Mouse (Mus musculus) spleen, adult 2 months (tissue): ENCODE measurements around the gene Fhad1. TPM values are rescaled to one million over a fixed set of nuclear protein-coding genes. Genes with fewer than 3 reads are reported as not detected.

Experiments used
- DNase-seq, 2 experiments: peaks; one replicate each; pipeline versions ENCODE4 v3.0.0 to v3.0.0-alpha.2; 2012 to 2021; ENCODE audit warnings: low spot score in 2 of 2, low read depth in 1 of 2
- H3K27ac ChIP-seq: fragments of 200-500 bp; 2 replicates; pipeline ENCODE4 v1.5.1; 2012; ENCODE audit warnings: low read length, inconsistent platforms; ENCODE audit not compliant: insufficient read depth
- H3K27me3 ChIP-seq: fragments of 200-500 bp; 2 replicates; pipeline ENCODE4 v1.6.1; 2012; ENCODE audit warnings: mild to moderate bottlenecking, moderate library complexity, low read length, inconsistent platforms; ENCODE audit not compliant: control insufficient read depth, insufficient read depth
- H3K36me3 ChIP-seq: fragments of 200-500 bp; 2 replicates; pipeline ENCODE4 v1.6.1; 2012; ENCODE audit warnings: mild to moderate bottlenecking, low read length, inconsistent platforms; ENCODE audit not compliant: control insufficient read depth, insufficient read depth
- H3K4me1 ChIP-seq: fragments of 200-500 bp; 2 replicates; pipeline ENCODE4 v1.6.1; 2011; ENCODE audit warnings: inconsistent platforms; ENCODE audit not compliant: control insufficient read depth, insufficient read depth, insufficient read length
- H3K4me3 ChIP-seq: fragments of 200-500 bp; 2 replicates; pipeline ENCODE4 v1.5.1; 2011; ENCODE audit warnings: mild to moderate bottlenecking, inconsistent platforms; ENCODE audit not compliant: insufficient read depth, insufficient read length; ENCODE audit errors: extremely low read depth
- CTCF ChIP-seq: fragments of 200-500 bp; IDR thresholded peaks from 2 replicates; pipeline ENCODE4 v1.5.1; 2011; ENCODE audit warnings: mild to moderate bottlenecking, inconsistent platforms; ENCODE audit not compliant: insufficient read depth, insufficient read length, insufficient replicate concordance; ENCODE audit errors: extremely low read depth
- POLR2A ChIP-seq: fragments of 200-500 bp; IDR thresholded peaks from 2 replicates; pipeline ENCODE4 v1.6.1; 2011; ENCODE audit warnings: low read depth, low read length, inconsistent platforms
- WGBS: fragments of 180-500 bp; shearing (Covaris S2); methylation state at CpG from one replicate; pipeline ENCODE4 v1.1.7; 2018; 5-methylcytosine and 5-hydroxymethylcytosine counted together
- polyA plus RNA-seq: library from polyadenylated mRNA; depleted of rRNA; stranded (reverse); fragments of >200 nt; gene quantifications from 2 replicates; pipeline ENCODE4 v1.2.3, GENCODE M21; 2012; rRNA removed

Gene Fhad1
- polyA plus RNA-seq, 1 experiment: 0.12 TPM

- DNase-seq: no peak
- Histone ChIP-seq H3K36me3 (no peaks in the 10 kb centered on the region), H3K4me1 (no peaks in the 10 kb centered on the region), H3K27ac (no peak within 1 kb of the TSS), H3K27me3 (no peaks in the 10 kb centered on the region), H3K4me3 (no peak within 1 kb of the TSS)
- WGBS: 85% methylated on average over 6 of the region's 6 CpGs
- no peak for TF ChIP-seq POLR2A
- no peak for TF ChIP-seq CTCF
These were observed 168.9 kb downstream of the Fhad1 start, which contains the start of gene Ctrc for GRCm38 (mm10) chr4:141845999-141846398. Gene Ctrc (minus strand): TSS chr4:141846359.

Other genes starting within 250 kb of the Fhad1 start
- gene Dnajc16, start 224.2 kb downstream of the Fhad1 start, polyA plus RNA-seq: 6.6 and 8.0 TPM in 2 replicates
- 18.4 and 25.1 TPM in 2 replicates for gene Casp9, start 221.5 kb downstream of the Fhad1 start, polyA plus RNA-seq
- 18,445 and 18,883 TPM in 2 replicates for gene Cela2a, start 188.9 kb downstream of the Fhad1 start, polyA plus RNA-seq
- gene Ctrc, start 168.7 kb downstream of the Fhad1 start, polyA plus RNA-seq: 84.6 and 1,887 TPM in 2 replicates
- 108 and 129 TPM in 2 replicates for gene Efhd2, start 140.2 kb downstream of the Fhad1 start, polyA plus RNA-seq
- gene Tmem51, start 69.2 kb upstream of the Fhad1 start, polyA plus RNA-seq: 21.0 and 22.2 TPM in 2 replicates
- 13.2 and 18.5 TPM in 2 replicates for gene Kazn, start 224.3 kb upstream of the Fhad1 start, polyA plus RNA-seq